ENCODE assay signal across 17 mouse cellular contexts in the genomic region with DNA sequence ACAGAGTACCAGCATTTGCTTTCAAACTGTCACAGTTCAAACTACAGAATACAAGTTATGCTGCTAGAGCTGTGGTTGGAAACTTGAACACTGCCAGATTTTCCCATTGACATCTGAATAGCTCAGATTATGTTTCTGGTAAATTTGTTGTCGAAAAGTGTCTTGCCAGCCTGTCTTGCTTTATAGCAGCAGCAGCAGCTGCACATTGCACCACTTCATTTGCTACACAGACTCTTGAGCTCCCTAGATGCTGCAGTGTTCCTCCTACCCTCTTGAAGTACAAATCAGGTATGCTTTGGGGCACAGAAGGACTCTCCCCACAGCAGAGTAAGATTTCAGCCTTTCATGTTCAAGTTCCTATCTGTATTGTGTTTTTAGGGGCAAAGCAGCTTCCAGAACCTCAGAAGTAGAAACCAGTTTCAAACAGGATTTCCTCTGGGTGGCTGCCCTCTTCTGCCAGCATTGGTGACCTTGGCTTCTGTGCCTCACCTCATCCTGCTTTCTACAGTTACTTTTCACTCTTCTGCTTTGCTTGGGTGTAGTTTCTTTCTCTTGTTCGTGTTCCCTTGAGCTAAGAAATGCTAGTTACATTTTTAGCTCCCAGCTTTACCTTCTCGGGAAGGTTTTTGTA. TPM values are rescaled to one million over a fixed set of nuclear protein-coding genes. Genes with fewer than 3 reads are reported as not detected.
A peak's percentile ranks its signal among the peaks of the same experiment; 100 is the strongest.
DNase-seq lines count a peak whose midpoint lies in the region; TF ChIP-seq lines count a peak whose summit lies in the region.
"Had no signal": no experiment of that assay in that cellular context is flagged by ENCODE, and none has a peak within 500 bp of the region (broad histone marks: within the 10 kb centered on the region; RNA-seq: fewer than 3 reads in every experiment).

No protein-coding gene starts in this region.

- no peaks in the 10 kb centered on the region for H3K79me2 ChIP-seq in CH12.LX (replicated peaks; ENCODE audit: control insufficient read depth, extremely low read depth, insufficient read depth, poor library complexity, severe bottlenecking)

- peak overlapping the region; percentile 70 for H3K27ac ChIP-seq in gastrocnemius, adult 2 months
- H3K27ac ChIP-seq in left cerebral cortex, adult 2 months, result peak overlapping the region; percentile 47
- no peak overlapping the region for H3K27ac ChIP-seq in CH12.LX (ENCODE audit: insufficient read depth, low read depth)
- H3K27ac ChIP-seq: hindbrain, embryonic 10.5 days; kidney, postnatal 0 days; stomach, embryonic 15.5 days had no signal

- H3K4me2 ChIP-seq in CH12.LX (ENCODE audit: insufficient read depth, low read depth, poor library complexity, severe bottlenecking), result no peak overlapping the region
- H3K4me2 ChIP-seq: liver, embryonic 11.5 days; lung, embryonic 14.5 days; stomach, embryonic 15.5 days had no signal

- DNase-seq in gastrocnemius, adult 2 months, result no peak
- no peak for DNase-seq in gastrocnemius, postnatal 36 days
- no peak for DNase-seq in left cerebral cortex, adult 2 months (ENCODE audit: extremely low spot score in 1 of 2, low spot score in 2 of 2)
- DNase-seq in left cerebral cortex, adult 9 months (ENCODE audit: low spot score in 2 of 2), result no peak
- no peak for DNase-seq in CH12.LX (ENCODE audit: extremely low read depth)
- DNase-seq in induced T-regulatory cell, adult 2 months (ENCODE audit: low read depth), result peak; percentile 29
- DNase-seq in spleen, adult 12 weeks (ENCODE audit: low spot score), result no peak
- no peak for DNase-seq in B cell, adult 2 months
- DNase-seq: adrenal gland, postnatal 14 days; cerebellum, adult 9-11 months; embryo, embryonic 11 days; lung, embryonic 14.5 days; thymus, postnatal 14 days had no signal

- no peak for TF ChIP-seq CTCF in gastrocnemius, adult 2 months (IDR thresholded peaks at IDR 0.05)
- no peak for TF ChIP-seq CTCF in left cerebral cortex, adult 2 months (IDR thresholded peaks at IDR 0.05)
- TF ChIP-seq CTCF in CH12.LX (conservative IDR thresholded peaks at IDR 0.05 in 1 of 2, IDR thresholded peaks at IDR 0.05 in 1 of 2; ENCODE audit: low read depth in 2 of 2, low read length in 2 of 2), result no peak

- TF ChIP-seq RAD21 in CH12.LX (IDR thresholded peaks at IDR 0.05; ENCODE audit: low read depth, low read length), result no peak

- 0 out of 2 replicates have a peak, but pooled peaks have one; percentile 30 for TF ChIP-seq EP300 in CH12.LX (IDR thresholded peaks at IDR 0.05; ENCODE audit: low read length)

- in situ Hi-C loops in CH12.LX (cut with MboI; ENCODE audit: low pct_ligation_motif_present, low pct_unique_long_range_greater_than_20kb, low sequenced_read_pairs), result no loop called here

- TF ChIP-seq POLR2A in CH12.LX (IDR thresholded peaks at IDR 0.05; ENCODE audit: low read depth, low read length), result no peak

- H3K9me3 ChIP-seq in CH12.LX (replicated peaks; ENCODE audit: low read length), result no peaks in the 10 kb centered on the region
- H3K9me3 ChIP-seq: hindbrain, embryonic 10.5 days; stomach, embryonic 15.5 days had no signal

- peaks cover 2 to 15% of the 10 kb centered on the region in 2 experiments; a peak in 2 of 4 replicates for H3K4me1 ChIP-seq in CH12.LX (ENCODE audit: control insufficient read depth in 1 of 2, insufficient read depth in 2 of 2)
- H3K4me1 ChIP-seq: hindbrain, embryonic 10.5 days; stomach, embryonic 15.5 days had no signal

- dilution Hi-C loops in CH12.LX (cut with MboI; ENCODE audit: extremely low pct_ligation_motif_present, extremely low pct_unique_long_range_greater_than_20kb, low sequenced_read_pairs), result no loop called here

- H3K9ac ChIP-seq in CH12.LX (ENCODE audit: insufficient read depth, low read depth), result no peak overlapping the region
- H3K9ac ChIP-seq: lung, embryonic 14.5 days; stomach, embryonic 15.5 days had no signal

- intact Hi-C loops in gastrocnemius, adult 2 months (cut with DNase I), result no loop called here
- intact Hi-C loops in gastrocnemius, postnatal 36 days (cut with DNase I), result no loop called here
- intact Hi-C loops in left cerebral cortex, adult 2 months (cut with DNase I), result no loop called here

- H3K36me3 ChIP-seq in CH12.LX (replicated peaks in 1 of 2; ENCODE audit: control insufficient read depth in 1 of 2, insufficient read depth in 1 of 2, low read length in 1 of 2), result peaks cover 0 to 9% of the 10 kb centered on the region in 2 experiments
- H3K36me3 ChIP-seq: hindbrain, embryonic 10.5 days; stomach, embryonic 15.5 days had no signal

- no peak overlapping the region for H3K4me3 ChIP-seq in gastrocnemius, adult 2 months
- no peak overlapping the region for H3K4me3 ChIP-seq in left cerebral cortex, adult 2 months
- no peak overlapping the region for H3K4me3 ChIP-seq in CH12.LX (replicated peaks in 1 of 3; ENCODE audit: low read depth in 2 of 3, low read length in 2 of 3, poor library complexity in 1 of 3)
- H3K4me3 ChIP-seq: hindbrain, embryonic 10.5 days; stomach, embryonic 15.5 days had no signal

- H3K27me3 ChIP-seq in CH12.LX (replicated peaks), result no peaks in the 10 kb centered on the region
- H3K27me3 ChIP-seq: stomach, embryonic 15.5 days had no signal

TF ChIP-seq in CH12.LX, 34 proteins besides CTCF, POLR2A, EP300 and RAD21:
- TF ChIP-seq UBTF (IDR thresholded peaks at IDR 0.05; ENCODE audit: low read depth, low read length) (no peak), TBP (conservative IDR thresholded peaks at IDR 0.05; ENCODE audit: low read depth, low read length) (no peak), IRF4 (IDR thresholded peaks at IDR 0.05; ENCODE audit: low read depth, low read length) (no peak), ZKSCAN1 (IDR thresholded peaks at IDR 0.05; ENCODE audit: borderline replicate concordance, low read depth, low read length) (no peak), CHD2 (IDR thresholded peaks at IDR 0.05; ENCODE audit: low read length) (no peak), ZMIZ1 (IDR thresholded peaks at IDR 0.05; ENCODE audit: low read depth, low read length) (no peak), MYC (IDR thresholded peaks at IDR 0.05; ENCODE audit: low read depth, low read length) (no peak), POLR2AphosphoS2 (IDR thresholded peaks at IDR 0.05; ENCODE audit: low read depth, low read length) (no peak), MAX (IDR thresholded peaks at IDR 0.05; ENCODE audit: low read length) (no peak), ETS1 (conservative IDR thresholded peaks at IDR 0.05; ENCODE audit: low read depth, low read length) (no peak), MAFK (IDR thresholded peaks at IDR 0.05; ENCODE audit: insufficient replicate concordance, low read length) (no peak), ZNF384 (IDR thresholded peaks at IDR 0.05; ENCODE audit: low read depth, low read length) (no peak), NELFE (IDR thresholded peaks at IDR 0.05; ENCODE audit: low read depth, low read length) (no peak), ZC3H11A (IDR thresholded peaks at IDR 0.05; ENCODE audit: low read depth, low read length) (no peak), NRF1 (IDR thresholded peaks at IDR 0.05; ENCODE audit: low read depth, low read length) (no peak)

RNA-seq across cellular contexts. Expression of gene Mrtfb, which starts 49.9 kb away (rescaled TPM):
- 10 to 100 TPM; 23.3 to 33.0 TPM for total RNA-seq in gastrocnemius, adult 2 months (2021)
- 10 to 100 TPM; 19.9 to 26.6 TPM for total RNA-seq in gastrocnemius, postnatal 36 days (2021)
- total RNA-seq in left cerebral cortex, adult 2 months (2021), result 100 to 1,000 TPM; 188 to 193 TPM
- total RNA-seq in CH12.LX (2012; rRNA removed) (4.4 and 4.6 TPM in 2 replicates), CH12.LX (2014; rRNA removed) (2.5 and 3.2 TPM in 2 replicates)
- 7.0 and 9.4 TPM in 2 replicates for polyA plus RNA-seq in CH12.LX (2012; ENCODE audit: insufficient read length, low read depth)

Comparison
In these comparisons a context has a peak if more than half of its experiments do, and no peak if none do; other contexts are left out.
1. RNA of gene Mrtfb, which starts 49.9 kb away (total RNA-seq): 188 to 193 TPM in left cerebral cortex, adult 2 months; 23.3 to 33.0 TPM in gastrocnemius, adult 2 months, 19.9 to 26.6 TPM in gastrocnemius, postnatal 36 days and 2.5 to 4.6 TPM in CH12.LX; every median in the first group is over 4 times any median in the second.